Mouse (Mus musculus): Measurements from ENCODE around the gene Bmp5. TPM values are rescaled to one million over a fixed set of nuclear protein-coding genes. Genes with fewer than 3 reads are reported as not detected.

Gene Bmp5
- polyA plus RNA-seq, 1 experiment from 2014 or later, result 9.8 TPM

GRCm38 (mm10) chr9:75905497-75905896 is 130.3 kb downstream of the Bmp5 start:
- Histone ChIP-seq H3K36me3 (ENCODE audit: control insufficient read depth, insufficient read depth, low read length) (no peaks in the 10 kb centered on the region), H3K9me3 (ENCODE audit: control insufficient read depth, low read length) (no peaks in the 10 kb centered on the region), H3K27me3 (replicated peaks; ENCODE audit: control insufficient read depth, insufficient read depth, low read length) (no peaks in the 10 kb centered on the region), H3K27ac (ENCODE audit: low read depth) (no peak overlapping the region), H3K4me3 (ENCODE audit: low read depth, low read length) (no peak overlapping the region), H3K9ac (ENCODE audit: low read length) (no peak overlapping the region), H3K4me2 (ENCODE audit: low read length) (no peak overlapping the region), H3K4me1 (replicated peaks; ENCODE audit: control insufficient read depth, insufficient read depth, low read length) (no peaks in the 10 kb centered on the region; the same call in 1 of the 2 replicates)
- ATAC-seq (replicated peaks; ENCODE audit: low FRiP score, low TSS enrichment, low read depth), result no peak
- WGBS, result 60% methylated on average over 2 of the region's 2 CpGs
- DNase-seq (ENCODE audit: low spot score), result no peak

DNA sequence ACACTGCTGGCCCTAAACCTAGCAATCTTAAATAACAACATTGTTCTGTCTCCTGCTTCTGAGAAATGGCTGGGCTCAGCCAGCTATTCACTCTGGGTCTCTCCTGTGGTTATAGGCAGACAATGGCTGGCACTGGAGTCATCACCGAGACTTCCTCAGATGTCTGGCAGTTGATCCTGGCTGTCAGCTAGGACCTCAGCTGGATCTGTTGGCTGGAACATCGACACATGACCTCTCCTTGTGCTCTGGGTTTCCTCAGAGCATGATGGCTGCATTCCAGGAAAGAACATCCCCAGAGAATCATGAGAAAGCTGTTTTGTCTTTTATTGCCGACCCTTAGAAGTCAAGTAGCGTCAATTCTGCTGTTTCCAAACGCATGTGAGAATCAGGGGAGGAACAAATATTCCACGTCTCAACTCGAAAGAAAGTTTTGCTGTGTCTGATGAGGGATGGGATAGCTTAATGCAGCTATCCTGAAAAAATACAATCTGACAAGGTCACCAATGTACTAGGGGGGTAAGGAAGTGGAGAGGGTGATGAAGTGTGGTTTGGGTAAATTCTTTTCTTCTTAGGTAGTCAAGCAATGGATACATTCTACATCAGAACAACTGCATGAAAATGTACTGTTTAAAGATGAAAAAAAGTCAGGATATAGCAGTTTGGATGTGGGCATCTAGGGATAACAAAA is 135.1 kb downstream of the Bmp5 start:
- Histone ChIP-seq H3K4me3 (ENCODE audit: low read depth, low read length) (no peak overlapping the region), H3K27me3 (replicated peaks; ENCODE audit: control insufficient read depth, insufficient read depth, low read length) (no peaks in the 10 kb centered on the region), H3K4me2 (ENCODE audit: low read length) (no peak overlapping the region), H3K36me3 (ENCODE audit: control insufficient read depth, insufficient read depth, low read length) (no peaks in the 10 kb centered on the region), H3K9ac (ENCODE audit: low read length) (no peak overlapping the region), H3K9me3 (ENCODE audit: control insufficient read depth, low read length) (no peaks in the 10 kb centered on the region), H3K27ac (ENCODE audit: low read depth) (peak overlapping the region; percentile 34), H3K4me1 (replicated peaks; ENCODE audit: control insufficient read depth, insufficient read depth, low read length) (peaks cover 6% of the 10 kb centered on the region)
- ATAC-seq (replicated peaks; ENCODE audit: low FRiP score, low TSS enrichment, low read depth) (no peak), DNase-seq (ENCODE audit: low spot score) (peak; percentile 69)
- WGBS, result 22% methylated on average over 7 of the region's 7 CpGs

DNA sequence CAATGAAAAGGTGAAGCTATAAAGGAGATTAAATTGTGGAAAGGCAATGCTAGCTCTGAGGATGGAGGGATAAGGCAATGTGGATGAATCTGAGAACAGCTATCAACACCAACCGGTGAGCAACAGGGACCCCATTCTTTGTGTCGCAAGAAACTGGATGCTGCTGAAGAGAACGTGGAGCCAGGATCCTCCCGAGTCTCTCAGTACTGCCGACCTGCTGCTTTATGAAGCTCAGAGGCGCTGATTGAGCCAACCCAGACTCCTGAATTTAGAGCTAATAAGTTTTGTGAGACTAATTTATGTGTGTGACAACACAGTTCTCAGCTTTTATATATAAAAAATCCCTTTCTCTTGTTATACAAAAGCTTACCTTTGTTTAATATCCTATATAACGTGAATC is 136.4 kb downstream of the Bmp5 start:
- no peak overlapping the region for H3K9ac ChIP-seq (ENCODE audit: low read length)
- no peak for ATAC-seq (replicated peaks; ENCODE audit: low FRiP score, low TSS enrichment, low read depth)
- no peak overlapping the region for H3K4me3 ChIP-seq (ENCODE audit: low read depth, low read length)
- H3K4me1 ChIP-seq (replicated peaks; ENCODE audit: control insufficient read depth, insufficient read depth, low read length), result peaks cover 9% of the 10 kb centered on the region
- 61% methylated on average over 7 of the region's 7 CpGs for WGBS
- H3K27ac ChIP-seq (ENCODE audit: low read depth), result no peak overlapping the region
- no peaks in the 10 kb centered on the region for H3K36me3 ChIP-seq (ENCODE audit: control insufficient read depth, insufficient read depth, low read length)
- H3K4me2 ChIP-seq (ENCODE audit: low read length), result no peak overlapping the region
- H3K9me3 ChIP-seq (ENCODE audit: control insufficient read depth, low read length), result no peaks in the 10 kb centered on the region
- DNase-seq (ENCODE audit: low spot score), result no peak
- H3K27me3 ChIP-seq (replicated peaks; ENCODE audit: control insufficient read depth, insufficient read depth, low read length), result no peaks in the 10 kb centered on the region

GRCm38 (mm10) chr9:75916027-75916426 is 140.9 kb downstream of the Bmp5 start:
- H3K27me3 ChIP-seq (replicated peaks; ENCODE audit: control insufficient read depth, insufficient read depth, low read length), result no peaks in the 10 kb centered on the region
- H3K4me2 ChIP-seq (ENCODE audit: low read length), result no peak overlapping the region
- no peak overlapping the region for H3K27ac ChIP-seq (ENCODE audit: low read depth)
- peaks cover 7% of the 10 kb centered on the region for H3K4me1 ChIP-seq (replicated peaks; ENCODE audit: control insufficient read depth, insufficient read depth, low read length)
- ATAC-seq (replicated peaks; ENCODE audit: low FRiP score, low TSS enrichment, low read depth) (no peak), DNase-seq (ENCODE audit: low spot score) (no peak)
- no peak overlapping the region for H3K9ac ChIP-seq (ENCODE audit: low read length)
- WGBS, result 12% methylated on average over 2 of the region's 2 CpGs
- H3K9me3 ChIP-seq (ENCODE audit: control insufficient read depth, low read length), result no peaks in the 10 kb centered on the region
- H3K36me3 ChIP-seq (ENCODE audit: control insufficient read depth, insufficient read depth, low read length), result no peaks in the 10 kb centered on the region
- H3K4me3 ChIP-seq (ENCODE audit: low read depth, low read length), result no peak overlapping the region

GRCm38 (mm10) chr9:75927196-75927880 is 152.2 kb downstream of the Bmp5 start:
- ATAC-seq (replicated peaks; ENCODE audit: low FRiP score, low TSS enrichment, low read depth) (0 out of 2 replicates have a peak, but pooled peaks have one; percentile 62), DNase-seq (ENCODE audit: low spot score) (peak; percentile 54)
- no peak overlapping the region for H3K4me3 ChIP-seq (ENCODE audit: low read depth, low read length)
- H3K4me2 ChIP-seq (ENCODE audit: low read length), result no peak overlapping the region
- no peaks in the 10 kb centered on the region for H3K36me3 ChIP-seq (ENCODE audit: control insufficient read depth, insufficient read depth, low read length)
- H3K27me3 ChIP-seq (replicated peaks; ENCODE audit: control insufficient read depth, insufficient read depth, low read length), result no peaks in the 10 kb centered on the region
- no peak overlapping the region for H3K9ac ChIP-seq (ENCODE audit: low read length)
- H3K27ac ChIP-seq (ENCODE audit: low read depth), result no peak overlapping the region
- H3K9me3 ChIP-seq (ENCODE audit: control insufficient read depth, low read length), result no peaks in the 10 kb centered on the region
- H3K4me1 ChIP-seq (replicated peaks; ENCODE audit: control insufficient read depth, insufficient read depth, low read length), result peaks cover 9% of the 10 kb centered on the region; the same call in 1 of the 2 replicates
- WGBS, result 13% methylated on average over 11 of the region's 11 CpGs

- Histone ChIP-seq H3K27ac (ENCODE audit: low read depth) (no peak overlapping the region), H3K4me1 (replicated peaks; ENCODE audit: control insufficient read depth, insufficient read depth, low read length) (peaks cover 9% of the 10 kb centered on the region; the same call in 1 of the 2 replicates), H3K36me3 (ENCODE audit: control insufficient read depth, insufficient read depth, low read length) (no peaks in the 10 kb centered on the region), H3K27me3 (replicated peaks; ENCODE audit: control insufficient read depth, insufficient read depth, low read length) (no peaks in the 10 kb centered on the region), H3K9me3 (ENCODE audit: control insufficient read depth, low read length) (no peaks in the 10 kb centered on the region), H3K4me3 (ENCODE audit: low read depth, low read length) (no peak overlapping the region), H3K4me2 (ENCODE audit: low read length) (no peak overlapping the region), H3K9ac (ENCODE audit: low read length) (no peak overlapping the region)
- WGBS, result 34% methylated on average over 5 of the region's 5 CpGs
- no peak for DNase-seq (ENCODE audit: low spot score)
- no peak for ATAC-seq (replicated peaks; ENCODE audit: low FRiP score, low TSS enrichment, low read depth)
These were observed 152.9 kb downstream of the Bmp5 start for GRCm38 (mm10) chr9:75928068-75928467.

DNA sequence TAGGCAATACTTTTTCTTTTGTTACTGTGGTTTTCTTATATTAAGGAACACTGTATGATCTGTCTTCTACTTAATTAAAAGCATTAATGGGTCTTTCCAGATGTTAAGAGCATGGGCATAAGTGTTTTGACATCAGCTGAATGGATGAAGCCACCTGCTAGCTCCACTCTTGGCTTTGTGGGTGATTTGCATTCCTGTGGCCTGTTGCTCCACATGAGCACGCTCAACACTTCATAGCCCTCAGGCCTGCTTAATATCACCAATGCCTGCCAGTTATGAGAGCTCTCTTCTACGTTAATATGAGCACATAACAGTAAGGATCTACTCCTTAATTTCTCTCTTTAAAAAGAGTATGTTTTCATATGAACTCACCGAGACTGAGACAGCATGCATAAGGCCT is 169.5 kb downstream of the Bmp5 start:
- Histone ChIP-seq H3K27ac (ENCODE audit: low read depth) (no peak overlapping the region), H3K9ac (ENCODE audit: low read length) (no peak overlapping the region), H3K4me3 (ENCODE audit: low read depth, low read length) (no peak overlapping the region), H3K27me3 (replicated peaks; ENCODE audit: control insufficient read depth, insufficient read depth, low read length) (no peaks in the 10 kb centered on the region), H3K4me2 (ENCODE audit: low read length) (no peak overlapping the region), H3K9me3 (ENCODE audit: control insufficient read depth, low read length) (no peaks in the 10 kb centered on the region), H3K36me3 (ENCODE audit: control insufficient read depth, insufficient read depth, low read length) (no peaks in the 10 kb centered on the region), H3K4me1 (replicated peaks; ENCODE audit: control insufficient read depth, insufficient read depth, low read length) (no peaks in the 10 kb centered on the region)
- DNase-seq (ENCODE audit: low spot score), result no peak
- no peak for ATAC-seq (replicated peaks; ENCODE audit: low FRiP score, low TSS enrichment, low read depth)
- WGBS, result 50% methylated on average over 3 of the region's 3 CpGs
